Mouse (Mus musculus): ENCODE results near the gene Anapc7. TPM values are rescaled to one million over a fixed set of nuclear protein-coding genes. Genes with fewer than 3 reads are reported as not detected.
A peak's percentile ranks its signal among the peaks of the same experiment; 100 is the strongest.
"Not testable (repeated sequence)": the region's sequence is repeated elsewhere in the genome, so short reads cannot be mapped to it uniquely, and the experiment has no call there.

Gene Anapc7
- total RNA-seq, 2 experiments from 2014 or later = 44.4 to 44.5 TPM

GRCm38 (mm10) chr5:122482733-122483391, 61.4 kb downstream of the Anapc7 start:
- no peak for DNase-seq
- intact Hi-C loops (cut with DNase I) = no loop called here

GRCm38 (mm10) chr5:122486243-122486642, 64.8 kb downstream of the Anapc7 start:
- DNase-seq = not testable (repeated sequence)

GRCm38 (mm10) chr5:122487825-122488224, 66.3 kb downstream of the Anapc7 start:
- no peak for DNase-seq
- intact Hi-C loops (cut with DNase I) = no loop called here

More at GRCm38 (mm10) chr5:122486243-122486642, 64.8 kb downstream of the Anapc7 start:
- intact Hi-C loops (cut with DNase I) = not testable (repeated sequence)

- intact Hi-C loops (cut with DNase I) = no loop called here
Measured at GRCm38 (mm10) chr5:122490148-122490547, 68.7 kb downstream of the Anapc7 start.

GRCm38 (mm10) chr5:122491385-122491784, 69.9 kb downstream of the Anapc7 start:
- DNase-seq = peak in 1 of 2 experiments; percentile 26
- intact Hi-C loops (cut with DNase I) = no loop called here

More at GRCm38 (mm10) chr5:122490148-122490547, 68.7 kb downstream of the Anapc7 start:
- no peak for DNase-seq

GRCm38 (mm10) chr5:122493035-122493434, 71.5 kb downstream of the Anapc7 start:
- intact Hi-C loops (cut with DNase I) = no loop called here
- peak in 1 of 2 experiments; percentile 19 for DNase-seq

- intact Hi-C loops (cut with DNase I) = no loop called here
Measured at GRCm38 (mm10) chr5:122494449-122494848, 73.0 kb downstream of the Anapc7 start.

More at GRCm38 (mm10) chr5:122494449-122494848, 73.0 kb downstream of the Anapc7 start:
- DNase-seq = no peak

Other genes starting within 250 kb of the Anapc7 start
- gene Hvcn1, start 214.9 kb upstream of the Anapc7 start, total RNA-seq (2021) = 1 to 10 TPM; 2.2 to 2.3 TPM
- 1 to 10 TPM; 5.4 to 5.5 TPM for gene Tctn1, start 157.2 kb upstream of the Anapc7 start, total RNA-seq (2021)
- gene Pptc7, start 137.3 kb upstream of the Anapc7 start, total RNA-seq (2021) = 10 to 100 TPM; 63.4 to 83.1 TPM
- gene Rad9b, start 67.5 kb upstream of the Anapc7 start, total RNA-seq (2021) = 1 to 10 TPM; 1.1 to 1.4 TPM
- 100 to 1,000 TPM; 109 to 122 TPM for gene Vps29, start 67.3 kb upstream of the Anapc7 start, total RNA-seq (2021)
- 10 to 100 TPM; 24.3 to 25.5 TPM for gene Gpn3, start 49.8 kb upstream of the Anapc7 start, total RNA-seq (2021)
- 10 to 100 TPM; 17.1 to 22.7 TPM for gene Fam216a, start 49.3 kb upstream of the Anapc7 start, total RNA-seq (2021)
- gene Arpc3, start 29.8 kb upstream of the Anapc7 start, total RNA-seq (2021) = 100 to 1,000 TPM; 140 to 150 TPM
- gene Atp2a2, start 80.5 kb downstream of the Anapc7 start, total RNA-seq (2021) = 1,000 to 10,000 TPM; 7,820 to 7,948 TPM
- 10 to 100 TPM; 51.7 to 53.1 TPM for gene Ift81, start 192.8 kb downstream of the Anapc7 start, total RNA-seq (2021)
- gene P2rx7, start 222.2 kb downstream of the Anapc7 start, total RNA-seq (2021) = 1 to 10 TPM; 3.5 to 5.2 TPM